Mouse (Mus musculus): ENCODE measurements at regions not wholly inside any gene's neighbourhood (a gene's known extent, or its start where the extent isn't known, plus 50 kb on each side); places are given as distances from the start of the nearest gene placed in this dataset.

DNA sequence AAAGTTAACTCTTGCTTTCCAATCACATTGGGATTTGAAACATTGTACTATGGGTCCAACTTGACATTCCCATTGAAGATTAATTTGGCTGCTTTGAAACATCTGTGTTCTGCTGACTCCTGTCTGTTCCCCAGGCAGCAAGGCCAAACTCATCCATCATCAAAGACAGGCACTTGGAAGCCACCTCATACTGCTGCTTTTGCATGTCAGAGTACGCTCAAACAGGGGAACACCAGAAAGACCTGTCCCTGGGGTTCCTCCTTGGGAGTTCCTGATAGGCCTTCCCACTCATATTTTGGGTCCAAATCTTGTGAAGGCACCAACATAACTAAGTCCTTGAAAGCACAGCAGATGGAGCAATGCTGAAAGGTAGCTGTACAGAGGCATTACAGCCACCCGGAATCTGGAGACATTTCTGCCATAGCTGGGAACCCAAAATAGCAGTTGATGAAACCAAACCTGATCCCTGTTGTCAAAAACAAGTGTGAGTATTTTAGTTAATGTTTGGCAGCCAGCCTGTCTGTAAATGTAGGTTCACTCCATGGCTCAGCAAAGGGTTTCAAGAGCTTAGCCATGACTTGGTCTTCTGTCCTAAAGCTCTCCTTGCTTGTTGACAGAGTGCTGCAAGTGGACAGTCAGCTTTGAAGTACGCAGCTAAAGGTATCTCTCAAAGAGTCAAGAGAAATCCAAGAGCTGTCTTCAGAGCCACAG lies 147.0 kb upstream of the Spag17 start:
- TF ChIP-seq EP300 (IDR thresholded peaks at IDR 0.05; ENCODE audit: insufficient read depth, low read depth, low read length) (no peak), POLR2A (IDR thresholded peaks at IDR 0.05; ENCODE audit: insufficient read depth, low read depth, low read length) (no peak), CTCF (IDR thresholded peaks at IDR 0.05) (no peak)
